ENCODE assay signal across 12 mouse cellular contexts in the genomic region with DNA sequence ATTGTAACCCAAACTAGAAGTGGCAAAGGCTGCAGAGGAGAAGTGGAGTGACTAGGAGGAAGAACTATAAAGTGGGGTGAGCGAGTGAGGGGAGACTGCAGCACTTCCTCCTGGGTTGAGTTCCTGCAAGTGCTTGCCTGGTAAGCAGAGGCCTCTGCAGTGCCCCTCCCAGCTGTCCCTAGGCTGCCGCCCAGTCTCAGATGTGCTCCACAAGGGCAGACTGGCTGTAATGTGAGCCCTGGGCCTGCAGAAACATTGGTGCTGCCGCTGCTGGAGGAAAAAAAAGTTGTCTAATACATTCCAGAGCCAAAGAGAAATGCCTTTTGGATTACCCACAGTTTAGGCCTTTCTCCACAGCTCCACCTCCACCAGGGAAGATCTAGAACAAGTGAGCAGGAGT. TPM values are rescaled to one million over a fixed set of nuclear protein-coding genes. Genes with fewer than 3 reads are reported as not detected.
DNase-seq lines count a peak whose midpoint lies in the region; ATAC-seq lines count a peak whose summit lies in the region.
"Had no signal": no experiment of that assay in that cellular context is flagged by ENCODE, and none has a peak within 500 bp of the region (broad histone marks: within the 10 kb centered on the region; RNA-seq: fewer than 3 reads in every experiment).

No protein-coding gene starts in this region.

- H3K9ac ChIP-seq in heart, embryonic 12.5 days, result no peak overlapping the region
- H3K9ac ChIP-seq: forebrain, embryonic 15.5 days had no signal

- no peaks in the 10 kb centered on the region for H3K79me2 ChIP-seq in macrophage (ENCODE audit: inconsistent target)

- H3K27me3 ChIP-seq in embryonic facial prominence, embryonic 10.5 days (replicated peaks; ENCODE audit: low read depth, poor library complexity, severe bottlenecking), result no peaks in the 10 kb centered on the region
- no peaks in the 10 kb centered on the region for H3K27me3 ChIP-seq in heart, embryonic 12.5 days (replicated peaks)
- H3K27me3 ChIP-seq: forebrain, embryonic 15.5 days had no signal

- DNase-seq in heart, adult 11 months, result peak; percentile 93
- DNase-seq in heart, postnatal 25 days (ENCODE audit: low spot score), result no peak
- peak; percentile 64 for DNase-seq in embryonic facial prominence, embryonic 10.5 days (ENCODE audit: low spot score)
- no peak for DNase-seq in kidney, adult 9 months
- DNase-seq in frontal cortex, postnatal 36 days (ENCODE audit: low spot score in 2 of 2), result no peak
- DNase-seq: cerebellum, postnatal 10 days; kidney, adult 2 months; thymus, postnatal 25 days had no signal

- no peak overlapping the region for H3K4me2 ChIP-seq in heart, embryonic 12.5 days
- H3K4me2 ChIP-seq: forebrain, embryonic 15.5 days had no signal

- H3K4me3 ChIP-seq in embryonic facial prominence, embryonic 10.5 days, result no peak overlapping the region
- H3K4me3 ChIP-seq in heart, embryonic 12.5 days, result no peak overlapping the region
- no peak overlapping the region for H3K4me3 ChIP-seq in macrophage (ENCODE audit: inconsistent target)
- H3K4me3 ChIP-seq: forebrain, embryonic 15.5 days had no signal

- WGBS in embryonic facial prominence, embryonic 10.5 days, result 31% methylated on average over 3 of the region's 3 CpGs
- WGBS in heart, embryonic 12.5 days, result 29% methylated on average over 3 of the region's 3 CpGs
- WGBS in macrophage (ENCODE audit: missing documents), result 25% methylated on average over 1 of the region's 3 CpGs

- H3K36me3 ChIP-seq in embryonic facial prominence, embryonic 10.5 days (replicated peaks), result peaks cover 59% of the 10 kb centered on the region
- H3K36me3 ChIP-seq in heart, embryonic 12.5 days, result peaks cover 45% of the 10 kb centered on the region
- peaks cover 9% of the 10 kb centered on the region; the same call in 1 of the 2 replicates for H3K36me3 ChIP-seq in macrophage (ENCODE audit: inconsistent target)

- intact Hi-C loops in heart, postnatal 25 days (cut with DNase I), result loop anchor here (5.0 kb wide), 2 partner anchors 58 to 123 kb away; no protein-coding TSS in a partner anchor

- H3K4me1 ChIP-seq in embryonic facial prominence, embryonic 10.5 days, result peaks cover 8% of the 10 kb centered on the region
- peaks cover 16% of the 10 kb centered on the region for H3K4me1 ChIP-seq in heart, embryonic 12.5 days (replicated peaks)

- no peaks in the 10 kb centered on the region for H3K9me3 ChIP-seq in embryonic facial prominence, embryonic 10.5 days
- H3K9me3 ChIP-seq in heart, embryonic 12.5 days (replicated peaks), result no peaks in the 10 kb centered on the region
- H3K9me3 ChIP-seq: forebrain, embryonic 15.5 days had no signal

- H3K27ac ChIP-seq in embryonic facial prominence, embryonic 10.5 days (replicated peaks), result 0 out of 2 replicates have a peak overlapping the region, but pooled peaks have one; percentile 24
- H3K27ac ChIP-seq in heart, embryonic 12.5 days (ENCODE audit: poor library complexity, severe bottlenecking), result peak overlapping the region; percentile 71
- H3K27ac ChIP-seq in macrophage, result peak overlapping the region; percentile 15; the same call in 1 of the 2 replicates
- H3K27ac ChIP-seq: forebrain, embryonic 15.5 days had no signal

- no peak for ATAC-seq in heart, embryonic 12.5 days (ENCODE audit: insufficient number of reproducible peaks, low FRiP score)
- no peak for ATAC-seq in frontal cortex, adult (ENCODE audit: low TSS enrichment)
- ATAC-seq: forebrain, embryonic 15.5 days had no signal

RNA-seq across cellular contexts. Expression of a gene that starts 57.8 kb away (rescaled TPM):
- total RNA-seq in heart, postnatal 25 days (2021), result 1 to 10 TPM; 6.0 to 6.4 TPM
- polyA plus RNA-seq in embryonic facial prominence, embryonic 10.5 days (2016; fragmentation: Nextera tagmentation; extraction: Ambion mirVana), result 2.4 TPM in 2 replicates
- 17.0 and 18.7 TPM in 2 replicates for polyA plus RNA-seq in heart, embryonic 12.5 days (2016; fragmentation: Nextera tagmentation; extraction: Ambion mirVana)
- total RNA-seq in macrophage (2018; cell fraction: chromatin; rRNA removed), result 10 to 100 TPM; 31.7 to 79.8 (median 65.5) TPM
- total RNA-seq in macrophage (2018; cell fraction: cytosol; rRNA removed), result 10 to 100 TPM; 37.6 to 92.1 (median 58.9) TPM
- 100 to 1,000 TPM in 3 of 26 experiments, 10 to 100 TPM in 23; 38.6 to 108 (median 69.6) TPM for total RNA-seq in macrophage (2018; cell fraction: nucleus; rRNA removed)
- 29.9 to 41.0 TPM (median 37.3 TPM) in 3 replicates for polyA plus RNA-seq in macrophage (2018)

Comparison
In these comparisons a context has a peak if more than half of its experiments do, and no peak if none do; other contexts are left out.
1. DNase-seq: peak in heart, adult 11 months (single experiment) and embryonic facial prominence, embryonic 10.5 days (single experiment); none in heart, postnatal 25 days (single experiment), kidney, adult 9 months (single experiment) and frontal cortex, postnatal 36 days (0 of 2).
2. H3K27ac ChIP-seq: peak in every context shown above with its lines; median percentile 71 in heart, embryonic 12.5 days; 24 in embryonic facial prominence, embryonic 10.5 days; 15 in macrophage.